ENCODE assay signal across 28 mouse cellular contexts in genomic region chr4:16237771-16238170, GRCm38 (mm10).
"Had no signal": no experiment of that assay in that cellular context is flagged by ENCODE, and none has a peak within 500 bp of the region (broad histone marks: within the 10 kb centered on the region; RNA-seq: fewer than 3 reads in every experiment).

No protein-coding gene starts in this region.

- DNase-seq: cerebellum, adult 2 months; cerebellum, adult 8-10 months; cerebellum, adult 9-10 months; cerebellum, adult 9-11 months; cerebellum, postnatal 10 days; cerebellum, postnatal 14 days; cerebellum, postnatal 25 days; cerebellum, postnatal 36 days; embryo, embryonic 11 days; forebrain, postnatal 0 days; gastrocnemius, adult 2 months; gastrocnemius, postnatal 10 days; gastrocnemius, postnatal 14 days; gastrocnemius, postnatal 25 days; gastrocnemius, postnatal 36 days; heart, adult 18-20 months; heart, adult 2 months had no signal

- H3K27me3 ChIP-seq: embryonic facial prominence, embryonic 12.5 days; embryonic facial prominence, embryonic 13.5 days; embryonic facial prominence, embryonic 15.5 days; forebrain, embryonic 12.5 days; forebrain, embryonic 13.5 days; forebrain, embryonic 15.5 days had no signal

- H3K4me2 ChIP-seq: embryonic facial prominence, embryonic 12.5 days; embryonic facial prominence, embryonic 13.5 days; embryonic facial prominence, embryonic 15.5 days; forebrain, embryonic 12.5 days; forebrain, embryonic 13.5 days; forebrain, embryonic 15.5 days had no signal

- ATAC-seq: forebrain, embryonic 13.5 days; forebrain, embryonic 14.5 days; forebrain, embryonic 15.5 days; forebrain, embryonic 16.5 days; forebrain, postnatal 0 days had no signal

- H3K9ac ChIP-seq: embryonic facial prominence, embryonic 12.5 days; embryonic facial prominence, embryonic 13.5 days; embryonic facial prominence, embryonic 15.5 days; forebrain, embryonic 12.5 days; forebrain, embryonic 13.5 days; forebrain, embryonic 15.5 days; forebrain, postnatal 0 days had no signal

- H3K9me3 ChIP-seq: embryonic facial prominence, embryonic 10.5 days; embryonic facial prominence, embryonic 12.5 days; embryonic facial prominence, embryonic 13.5 days; embryonic facial prominence, embryonic 15.5 days; forebrain, embryonic 10.5 days; forebrain, embryonic 12.5 days; forebrain, embryonic 13.5 days; forebrain, embryonic 15.5 days had no signal

- H3K4me3 ChIP-seq: embryonic facial prominence, embryonic 10.5 days; embryonic facial prominence, embryonic 12.5 days; embryonic facial prominence, embryonic 13.5 days; embryonic facial prominence, embryonic 15.5 days; erythroblast, embryonic 14.5 days; forebrain, embryonic 10.5 days; forebrain, embryonic 12.5 days; forebrain, embryonic 13.5 days; forebrain, embryonic 15.5 days; gastrocnemius, adult 2 months; heart, adult 2 months had no signal

- H3K27ac ChIP-seq: embryonic facial prominence, embryonic 10.5 days; embryonic facial prominence, embryonic 12.5 days; embryonic facial prominence, embryonic 13.5 days; embryonic facial prominence, embryonic 15.5 days; forebrain, embryonic 10.5 days; forebrain, embryonic 12.5 days; forebrain, embryonic 13.5 days; forebrain, embryonic 15.5 days; gastrocnemius, adult 2 months; heart, adult 2 months had no signal

- H3K4me1 ChIP-seq: embryonic facial prominence, embryonic 10.5 days; embryonic facial prominence, embryonic 12.5 days; embryonic facial prominence, embryonic 13.5 days; embryonic facial prominence, embryonic 15.5 days; forebrain, embryonic 10.5 days; forebrain, embryonic 12.5 days; forebrain, embryonic 13.5 days; forebrain, embryonic 15.5 days had no signal

- H3K36me3 ChIP-seq: embryonic facial prominence, embryonic 10.5 days; embryonic facial prominence, embryonic 12.5 days; embryonic facial prominence, embryonic 13.5 days; embryonic facial prominence, embryonic 15.5 days; forebrain, embryonic 10.5 days; forebrain, embryonic 12.5 days; forebrain, embryonic 15.5 days had no signal
